Mouse (Mus musculus): ENCODE data around the gene Uck2. TPM values are rescaled to one million over a fixed set of nuclear protein-coding genes. Genes with fewer than 3 reads are reported as not detected.
A peak's percentile ranks its signal among the peaks of the same experiment; 100 is the strongest.

Uck2 gene
- polyA plus RNA-seq, 1 experiment from 2014 or later = 46.6 TPM

GRCm38 (mm10) chr1:167234344-167234743 lies 50.8 kb downstream of the Uck2 start:
- H3K4me3 ChIP-seq (replicated peaks) = no peak overlapping the region
- peaks cover 9% of the 10 kb centered on the region for H3K4me1 ChIP-seq
- no peak overlapping the region for H3K4me2 ChIP-seq
- no peaks in the 10 kb centered on the region for H3K27me3 ChIP-seq (replicated peaks)
- 94% methylated on average over 10 of the region's 10 CpGs for WGBS
- no peaks in the 10 kb centered on the region for H3K9me3 ChIP-seq (replicated peaks)
- peaks cover 32% of the 10 kb centered on the region; the same call in 1 of the 2 replicates for H3K36me3 ChIP-seq
- no peak overlapping the region for H3K27ac ChIP-seq (replicated peaks)
- H3K9ac ChIP-seq (replicated peaks) = no peak overlapping the region
- ATAC-seq (ENCODE audit: low FRiP score) = no peak

- ATAC-seq (ENCODE audit: low FRiP score) = no peak
- Histone ChIP-seq H3K27ac (replicated peaks) (no peak overlapping the region), H3K27me3 (replicated peaks) (no peaks in the 10 kb centered on the region), H3K4me2 (no peak overlapping the region), H3K4me1 (peaks cover 2% of the 10 kb centered on the region; the same call in 1 of the 2 replicates), H3K9ac (replicated peaks) (no peak overlapping the region), H3K36me3 (peaks cover 32% of the 10 kb centered on the region; the same call in 1 of the 2 replicates), H3K9me3 (replicated peaks) (no peaks in the 10 kb centered on the region), H3K4me3 (replicated peaks) (no peak overlapping the region)
- 83% methylated on average over 7 of the region's 7 CpGs for WGBS
These were observed 52.2 kb downstream of the Uck2 start for GRCm38 (mm10) chr1:167232918-167233317.

GRCm38 (mm10) chr1:167231612-167232283 lies 53.4 kb downstream of the Uck2 start:
- WGBS = 84% methylated on average over 17 of the region's 17 CpGs
- H3K4me2 ChIP-seq = no peak overlapping the region
- ATAC-seq (ENCODE audit: low FRiP score) = no peak
- no peaks in the 10 kb centered on the region for H3K4me1 ChIP-seq
- H3K9me3 ChIP-seq (replicated peaks) = no peaks in the 10 kb centered on the region
- H3K36me3 ChIP-seq = peaks cover 39% of the 10 kb centered on the region
- H3K27ac ChIP-seq (replicated peaks) = no peak overlapping the region
- no peaks in the 10 kb centered on the region for H3K27me3 ChIP-seq (replicated peaks)
- no peak overlapping the region for H3K9ac ChIP-seq (replicated peaks)
- no peak overlapping the region for H3K4me3 ChIP-seq (replicated peaks)

- Histone ChIP-seq H3K36me3 (peaks cover 42% of the 10 kb centered on the region), H3K4me1 (no peaks in the 10 kb centered on the region), H3K9ac (replicated peaks) (no peak overlapping the region), H3K27ac (replicated peaks) (no peak overlapping the region), H3K27me3 (replicated peaks) (no peaks in the 10 kb centered on the region), H3K4me2 (no peak overlapping the region), H3K9me3 (replicated peaks) (no peaks in the 10 kb centered on the region), H3K4me3 (replicated peaks) (no peak overlapping the region)
- ATAC-seq (ENCODE audit: low FRiP score) = no peak
- 91% methylated on average over 17 of the region's 17 CpGs for WGBS
These were observed 54.0 kb downstream of the Uck2 start for GRCm38 (mm10) chr1:167230930-167231611.

GRCm38 (mm10) chr1:167222382-167223010 lies 62.6 kb downstream of the Uck2 start:
- no peak for ATAC-seq (ENCODE audit: low FRiP score)
- Histone ChIP-seq H3K9me3 (replicated peaks) (no peaks in the 10 kb centered on the region), H3K4me2 (no peak overlapping the region), H3K9ac (replicated peaks) (no peak overlapping the region), H3K4me1 (peaks cover 3% of the 10 kb centered on the region; the same call in 1 of the 2 replicates), H3K27me3 (replicated peaks) (no peaks in the 10 kb centered on the region), H3K36me3 (peaks cover 25% of the 10 kb centered on the region), H3K27ac (replicated peaks) (no peak overlapping the region), H3K4me3 (replicated peaks) (no peak overlapping the region)
- 82% methylated on average over 9 of the region's 9 CpGs for WGBS

- H3K9ac ChIP-seq (replicated peaks) = no peak overlapping the region; the same call in 1 of the 2 replicates
- H3K4me1 ChIP-seq = peaks cover 3% of the 10 kb centered on the region; the same call in 1 of the 2 replicates
- H3K27ac ChIP-seq (replicated peaks) = 0 out of 2 replicates have a peak overlapping the region, but pooled peaks have one; percentile 37
- ATAC-seq (ENCODE audit: low FRiP score) = peak; percentile 77
- no peak overlapping the region for H3K4me3 ChIP-seq (replicated peaks)
- H3K27me3 ChIP-seq (replicated peaks) = no peaks in the 10 kb centered on the region
- peaks cover 12% of the 10 kb centered on the region; the same call in 1 of the 2 replicates for H3K36me3 ChIP-seq
- H3K9me3 ChIP-seq (replicated peaks) = no peaks in the 10 kb centered on the region
- WGBS = 2% methylated on average over 5 of the region's 5 CpGs
- H3K4me2 ChIP-seq = no peak overlapping the region
These were observed 64.6 kb downstream of the Uck2 start for GRCm38 (mm10) chr1:167220303-167221174.

GRCm38 (mm10) chr1:167215460-167215859 lies 69.7 kb downstream of the Uck2 start:
- Histone ChIP-seq H3K4me2 (no peak overlapping the region), H3K36me3 (no peaks in the 10 kb centered on the region), H3K9me3 (replicated peaks) (no peaks in the 10 kb centered on the region), H3K4me1 (no peaks in the 10 kb centered on the region), H3K4me3 (replicated peaks) (no peak overlapping the region), H3K27ac (replicated peaks) (no peak overlapping the region), H3K27me3 (replicated peaks) (no peaks in the 10 kb centered on the region), H3K9ac (replicated peaks) (no peak overlapping the region)
- ATAC-seq (ENCODE audit: low FRiP score) = no peak
- 86% methylated on average over 3 of the region's 3 CpGs for WGBS

- WGBS = 84% methylated on average over 1 of the region's 1 CpGs
- Histone ChIP-seq H3K9me3 (replicated peaks) (no peaks in the 10 kb centered on the region), H3K4me1 (no peaks in the 10 kb centered on the region), H3K9ac (replicated peaks) (no peak overlapping the region), H3K27me3 (replicated peaks) (no peaks in the 10 kb centered on the region), H3K4me2 (no peak overlapping the region), H3K27ac (replicated peaks) (no peak overlapping the region), H3K36me3 (no peaks in the 10 kb centered on the region), H3K4me3 (replicated peaks) (no peak overlapping the region)
- ATAC-seq (ENCODE audit: low FRiP score) = 0 out of 2 replicates have a peak, but pooled peaks have one; percentile 13
These were observed 72.4 kb downstream of the Uck2 start for GRCm38 (mm10) chr1:167212710-167213109.

- Histone ChIP-seq H3K4me3 (replicated peaks) (no peak overlapping the region), H3K27me3 (replicated peaks) (no peaks in the 10 kb centered on the region), H3K9ac (replicated peaks) (no peak overlapping the region), H3K4me2 (peak overlapping the region; percentile 40), H3K4me1 (no peaks in the 10 kb centered on the region), H3K27ac (replicated peaks) (no peak overlapping the region), H3K36me3 (no peaks in the 10 kb centered on the region), H3K9me3 (replicated peaks) (no peaks in the 10 kb centered on the region)
- peak; percentile 87 for ATAC-seq (ENCODE audit: low FRiP score)
- WGBS = 27% methylated on average over 7 of the region's 7 CpGs
These were observed 73.0 kb downstream of the Uck2 start for GRCm38 (mm10) chr1:167211979-167212614.

GRCm38 (mm10) chr1:167208816-167209215 lies 76.3 kb downstream of the Uck2 start:
- ATAC-seq (ENCODE audit: low FRiP score) = no peak
- no peak overlapping the region for H3K9ac ChIP-seq (replicated peaks)
- H3K9me3 ChIP-seq (replicated peaks) = no peaks in the 10 kb centered on the region
- H3K27me3 ChIP-seq (replicated peaks) = no peaks in the 10 kb centered on the region
- no peak overlapping the region for H3K4me2 ChIP-seq
- 47% methylated on average over 4 of the region's 4 CpGs for WGBS
- H3K4me3 ChIP-seq (replicated peaks) = no peak overlapping the region
- no peaks in the 10 kb centered on the region for H3K36me3 ChIP-seq
- H3K4me1 ChIP-seq = no peaks in the 10 kb centered on the region
- no peak overlapping the region for H3K27ac ChIP-seq (replicated peaks)

Measured in neural tube, embryonic 15.5 days (tissue).